Mouse (Mus musculus) heart, postnatal 25 days (tissue): Measurements from ENCODE around the gene Stx6. TPM values are rescaled to one million over a fixed set of nuclear protein-coding genes. Genes with fewer than 3 reads are reported as not detected.
A peak's percentile ranks its signal among the peaks of the same experiment; 100 is the strongest.

Source experiments
- DNase-seq: peaks from one replicate; pipeline ENCODE4 v3.0.0; 2022; ENCODE audit warnings: low spot score
- intact Hi-C: fragments of 180-260 bp; cut with DNase I; formaldehyde crosslinking; loops from one replicate; pipeline ENCODE4 v1.15.1; 2025
- total RNA-seq, 2 experiments: library from RNA; stranded (reverse); gene quantifications; 2 replicates each; pipeline ENCODE4 v1.2.3; 2021

Stx6 gene
- total RNA-seq, 2 experiments from 2014 or later, result 25.2 to 26.5 TPM

DNA sequence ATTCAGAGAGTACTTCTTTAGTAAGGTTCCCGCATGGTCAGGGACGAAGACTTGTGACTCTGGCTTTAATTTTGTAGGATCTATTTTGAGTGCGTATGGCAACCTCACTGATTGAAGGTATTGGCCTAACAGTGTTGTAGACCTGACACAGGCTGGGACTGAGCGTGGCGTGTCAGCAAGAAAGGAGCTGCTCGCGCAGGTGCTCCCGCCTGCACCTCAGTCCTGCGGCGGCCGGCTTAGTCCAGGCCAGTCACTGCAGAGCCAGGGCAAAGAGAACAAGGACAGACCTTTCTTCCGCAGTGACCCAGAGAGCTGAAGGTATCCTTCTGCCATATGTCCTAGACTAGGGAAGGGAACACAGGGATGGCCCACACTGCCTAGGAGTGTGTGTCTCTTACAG lies 45.4 kb downstream of the Stx6 start:
- DNase-seq, result no peak
- intact Hi-C loops, result no loop called here

DNA sequence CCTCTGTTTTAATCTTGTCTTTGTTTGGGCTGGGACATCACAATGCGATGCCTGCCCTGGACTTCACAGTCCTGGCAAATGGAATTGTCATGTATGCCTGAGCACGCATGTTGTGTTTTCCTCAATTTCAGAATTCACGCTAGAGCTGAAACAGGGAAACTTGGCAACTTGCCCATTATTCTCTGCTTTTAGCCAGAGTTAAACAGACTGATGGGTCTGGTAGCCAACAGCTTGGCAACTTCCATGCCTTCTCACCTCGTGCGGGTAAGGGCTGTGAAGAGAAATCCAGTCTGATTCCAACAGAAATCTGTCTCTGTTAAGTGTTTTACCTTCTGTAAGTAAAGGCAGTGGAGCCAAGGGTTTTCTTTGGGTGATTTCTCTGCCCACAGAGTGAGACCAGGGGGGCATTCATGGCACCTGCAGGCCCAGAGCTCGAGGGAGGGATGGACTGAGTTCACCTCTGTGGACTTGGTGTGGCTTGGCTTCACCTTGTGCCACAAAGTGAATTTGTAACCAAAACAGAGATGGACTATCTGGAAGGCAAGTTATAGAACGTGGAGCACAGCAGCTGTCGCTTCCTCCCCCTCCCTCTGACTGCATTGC lies 46.1 kb downstream of the Stx6 start:
- intact Hi-C loops, result no loop called here
- DNase-seq, result no peak

DNA sequence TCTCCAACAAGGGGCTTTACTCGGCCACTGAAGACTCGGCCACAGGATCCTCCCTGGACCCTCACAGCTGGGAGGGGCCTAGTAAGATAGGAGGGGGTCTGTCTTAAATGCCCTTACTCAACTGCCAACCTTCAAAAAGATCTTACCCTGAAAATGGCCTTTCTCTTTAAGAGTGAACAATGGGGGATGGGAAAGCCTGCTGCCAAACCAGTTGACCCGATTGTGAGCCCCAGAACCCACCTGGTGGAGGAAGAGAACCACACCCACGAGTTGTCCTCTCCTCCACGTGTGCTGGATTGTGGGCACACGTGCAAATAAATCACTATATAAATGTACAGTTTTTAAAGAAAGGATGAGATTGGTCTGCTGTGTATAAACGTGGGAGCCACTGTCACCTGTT lies 46.8 kb downstream of the Stx6 start:
- DNase-seq, result no peak
- intact Hi-C loops, result no loop called here

DNA sequence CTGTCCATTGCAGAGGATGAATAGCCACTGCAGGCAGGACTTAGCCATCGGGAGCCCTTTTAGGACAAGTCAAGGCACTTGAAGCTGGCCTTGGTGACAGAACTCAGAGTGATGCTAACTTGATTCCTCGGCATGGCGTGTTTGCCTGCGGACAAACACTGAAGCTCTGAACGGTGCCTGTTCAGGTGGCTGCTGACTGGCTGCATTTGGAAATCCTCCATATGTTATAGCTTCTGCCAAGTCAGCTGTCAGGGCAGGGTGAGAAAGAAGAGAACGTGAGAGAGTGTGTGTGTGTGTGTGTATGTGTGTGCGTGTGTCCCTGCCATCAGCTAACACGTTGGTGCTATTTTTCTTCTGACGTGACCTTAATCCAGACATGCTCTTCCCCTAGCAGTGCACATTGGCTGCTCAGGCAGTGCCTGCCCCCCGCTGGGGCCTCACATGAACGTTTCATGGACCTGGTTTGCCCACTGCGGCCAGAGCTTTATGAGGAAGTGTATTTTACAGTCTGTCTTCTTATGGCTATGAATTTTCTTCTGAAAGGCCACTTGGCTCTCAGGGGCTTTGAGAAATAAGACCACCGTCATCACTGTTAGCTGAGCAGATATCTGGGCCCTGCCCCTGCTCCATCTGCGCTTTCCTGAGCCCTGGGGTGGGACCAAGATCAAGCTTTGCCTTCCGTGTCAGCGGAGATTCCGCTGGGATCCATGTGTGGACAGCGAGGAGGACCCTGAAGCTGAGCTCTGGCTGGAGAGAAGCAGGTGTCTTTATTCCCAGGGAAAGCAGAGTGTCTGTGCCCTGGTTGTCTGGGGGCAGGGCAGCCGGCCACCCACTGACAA lies 47.5 kb downstream of the Stx6 start:
- intact Hi-C loops, result no loop called here
- DNase-seq, result no peak

- intact Hi-C loops, result no loop called here
These were observed 49.3 kb downstream of the Stx6 start for GRCm38 (mm10) chr1:155207859-155208258.

DNA sequence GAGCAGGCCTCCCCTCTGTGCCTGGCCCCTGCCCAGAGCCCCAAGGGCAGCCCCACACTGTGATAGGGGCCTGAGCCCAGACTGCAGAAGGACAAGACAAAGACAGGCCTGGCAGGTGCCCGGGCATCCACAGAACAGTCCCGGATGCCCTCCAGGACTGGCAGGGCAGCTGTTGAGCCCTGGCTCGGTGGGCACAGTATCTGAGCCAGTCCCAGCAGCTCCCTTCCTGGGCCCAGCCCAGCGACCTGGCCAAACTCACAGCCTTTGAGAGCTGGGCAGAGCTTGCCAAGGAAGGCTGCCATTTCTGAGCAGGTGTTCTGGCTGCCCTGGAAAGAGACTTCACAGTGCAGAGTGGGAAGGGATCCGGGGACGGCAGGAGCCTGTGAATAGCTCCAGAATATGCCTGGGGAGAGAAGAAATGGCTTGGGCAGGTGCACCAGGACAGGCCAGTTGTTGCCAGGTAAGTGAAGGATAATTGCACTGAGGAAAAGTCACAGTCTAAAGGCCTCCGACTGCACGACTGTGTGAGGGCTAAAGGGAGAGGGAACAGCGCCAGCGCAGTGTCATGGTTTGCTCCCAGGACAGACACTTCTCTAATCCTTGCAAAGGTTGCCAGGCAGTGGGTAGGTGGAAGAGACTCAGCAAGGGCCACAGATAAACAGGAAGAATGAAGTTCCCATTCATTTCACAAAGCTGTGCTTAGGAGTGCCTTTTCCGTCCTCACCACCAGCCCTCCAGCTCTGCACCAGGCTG lies 51.7 kb downstream of the Stx6 start:
- DNase-seq, result peak; percentile 40
- intact Hi-C loops, result no loop called here

More at GRCm38 (mm10) chr1:155207859-155208258, 49.3 kb downstream of the Stx6 start:
- DNase-seq, result no peak

GRCm38 (mm10) chr1:155211017-155211416 lies 52.5 kb downstream of the Stx6 start:
- DNase-seq, result no peak
- intact Hi-C loops, result no loop called here

GRCm38 (mm10) chr1:155212081-155212480 lies 53.6 kb downstream of the Stx6 start:
- intact Hi-C loops, result no loop called here
- no peak for DNase-seq

- intact Hi-C loops, result no loop called here
- no peak for DNase-seq
These were observed 54.0 kb downstream of the Stx6 start for GRCm38 (mm10) chr1:155212493-155212892.

DNA sequence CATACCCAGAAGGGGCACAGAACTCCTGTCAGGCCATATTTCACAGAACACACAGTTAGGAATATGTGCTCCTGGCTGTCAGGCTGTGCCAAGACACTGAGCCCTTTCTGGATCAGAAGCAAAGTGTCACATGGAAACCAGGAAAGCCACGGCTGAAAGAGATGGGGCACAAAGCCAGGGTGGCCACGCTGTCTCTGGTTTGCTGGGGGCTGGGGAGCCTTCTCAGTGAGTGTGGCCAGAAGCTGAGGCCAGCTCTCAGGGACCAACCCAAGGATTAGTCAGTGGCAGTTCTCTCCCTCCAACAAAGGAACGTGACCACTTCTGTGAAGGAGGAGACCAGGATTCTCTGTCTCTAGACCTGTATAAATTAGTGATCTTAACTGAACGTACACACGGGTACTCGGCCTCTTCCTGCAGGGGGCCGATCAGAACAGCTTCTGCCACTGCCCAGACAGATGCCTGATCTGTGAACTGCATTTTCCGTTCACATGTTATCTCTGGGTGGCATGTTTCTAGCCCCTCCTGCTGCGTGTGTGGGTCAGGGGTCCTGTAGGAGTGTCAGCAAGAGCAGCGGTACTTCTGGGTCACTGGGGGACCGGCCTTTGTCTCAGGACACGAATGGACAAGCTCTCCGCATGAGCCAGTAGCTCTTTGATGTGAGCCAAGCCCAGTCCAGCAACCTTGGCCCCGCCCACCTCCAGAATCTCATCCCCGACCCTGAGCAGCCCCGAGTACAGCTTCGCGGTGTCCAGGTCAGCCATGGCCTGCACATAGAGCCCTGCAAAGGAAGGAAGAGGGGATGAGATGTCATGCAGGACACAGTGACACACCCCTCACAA lies 54.6 kb downstream of the Stx6 start:
- DNase-seq, result no peak
- intact Hi-C loops, result no loop called here

GRCm38 (mm10) chr1:155213912-155214311 lies 55.4 kb downstream of the Stx6 start:
- intact Hi-C loops, result no loop called here
- DNase-seq, result no peak

DNA sequence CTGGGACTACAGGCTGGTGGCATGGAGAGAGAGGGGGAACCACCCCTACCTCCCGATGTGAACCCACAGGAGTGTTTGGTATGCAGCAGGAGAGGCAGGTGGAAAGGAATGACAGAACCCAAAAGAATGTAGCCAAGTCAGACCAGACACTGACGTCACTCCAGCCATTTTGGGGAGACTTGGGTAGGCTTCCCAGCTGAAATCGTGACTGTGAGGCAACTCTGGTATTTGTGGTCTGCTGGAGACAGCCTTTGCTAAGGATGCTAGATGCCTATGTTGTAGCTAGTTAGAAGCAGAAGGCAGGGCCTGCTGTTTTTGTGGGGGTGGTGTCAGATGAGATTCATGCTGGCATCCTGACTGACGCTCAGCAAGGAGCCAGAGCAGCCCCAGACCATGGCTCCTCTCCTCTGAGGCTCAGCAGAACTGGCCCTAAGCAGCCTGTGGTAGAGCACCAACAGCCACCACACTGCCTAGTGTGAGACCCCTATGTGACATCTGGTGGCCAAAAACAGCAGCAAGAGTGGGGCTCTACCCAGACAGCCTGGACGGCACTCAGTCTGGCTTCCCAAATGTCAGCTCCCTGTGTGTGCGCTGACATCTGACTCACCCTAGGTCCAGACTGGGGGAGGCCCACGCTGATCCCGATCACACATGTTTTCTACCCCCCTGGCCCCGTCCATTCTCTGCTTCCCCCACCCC lies 56.7 kb downstream of the Stx6 start:
- no peak for DNase-seq
- intact Hi-C loops, result loop anchor here (5.0 kb wide), 1 partner anchor 73 kb away; no protein-coding TSS in a partner anchor

GRCm38 (mm10) chr1:155216313-155216712 lies 57.8 kb downstream of the Stx6 start:
- DNase-seq, result no peak
- intact Hi-C loops, result loop anchor here (5.0 kb wide), 1 partner anchor 74 kb away; no protein-coding TSS in a partner anchor

- DNase-seq, result no peak
- intact Hi-C loops, result loop anchor here (5.0 kb wide), 1 partner anchor 75 kb away; no protein-coding TSS in a partner anchor
These were observed 58.3 kb downstream of the Stx6 start for GRCm38 (mm10) chr1:155216844-155217243.

DNA sequence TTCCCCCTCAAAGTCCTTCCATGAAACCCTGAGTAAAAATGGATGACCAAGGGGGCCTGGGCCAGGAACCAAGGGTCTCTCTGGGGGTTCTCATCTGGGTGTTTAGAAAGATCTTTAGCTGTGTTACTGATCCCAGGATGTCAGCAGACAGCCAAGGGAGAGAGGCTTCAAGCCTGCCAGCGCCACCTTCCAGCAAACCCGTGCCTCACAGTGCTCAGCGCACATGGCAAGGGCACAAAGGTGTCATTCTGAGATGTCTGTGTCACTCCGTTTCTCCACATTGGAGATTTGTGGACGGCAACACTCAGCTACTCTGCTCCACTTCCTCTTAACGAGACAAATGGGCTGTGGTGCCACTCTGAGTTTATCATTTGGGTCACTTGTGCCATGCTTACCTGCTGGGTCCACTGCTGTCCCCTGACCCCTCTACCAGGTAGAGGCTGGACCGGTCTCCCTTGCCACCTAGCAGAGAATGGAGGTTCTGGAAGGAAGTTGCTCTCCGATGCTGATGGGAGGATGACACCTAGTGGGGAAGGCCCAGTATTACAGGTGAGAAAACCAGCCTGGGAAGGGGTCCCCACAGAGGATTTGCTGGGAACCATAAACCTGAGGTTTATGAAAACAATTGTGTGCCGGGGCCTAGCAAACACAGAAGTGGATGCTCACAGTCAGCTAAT lies 59.5 kb downstream of the Stx6 start:
- intact Hi-C loops, result loop anchor here (1.0 to 5.0 kb wide), 3 partner anchors 63 to 192 kb away; no protein-coding TSS in a partner anchor
- DNase-seq, result no peak

DNA sequence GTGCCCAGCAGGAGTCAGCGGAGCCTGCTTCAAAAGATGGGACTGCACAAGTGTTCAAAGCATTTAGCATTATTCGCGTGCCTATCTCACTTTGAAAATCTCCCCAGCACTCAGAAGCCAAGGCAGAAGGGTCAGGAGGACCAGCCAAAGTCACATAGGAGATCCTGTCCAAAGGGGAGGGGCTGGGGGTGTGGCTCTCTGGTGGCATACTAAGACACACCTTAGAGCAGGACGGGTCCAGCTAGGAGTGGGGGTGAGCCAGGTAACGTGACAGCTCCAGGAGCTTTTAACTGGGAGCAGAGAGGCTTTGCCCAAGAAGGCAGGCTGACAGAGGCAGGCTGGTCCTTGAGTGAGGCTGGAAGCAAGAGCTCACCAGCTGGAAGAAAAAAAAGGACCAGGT lies 60.4 kb downstream of the Stx6 start:
- intact Hi-C loops, result loop anchor here (1.0 to 5.0 kb wide), 4 partner anchors 62 to 193 kb away; no protein-coding TSS in a partner anchor
- no peak for DNase-seq

- intact Hi-C loops, result no loop called here
- no peak for DNase-seq
These were observed 63.7 kb downstream of the Stx6 start for GRCm38 (mm10) chr1:155222101-155222669.

DNA sequence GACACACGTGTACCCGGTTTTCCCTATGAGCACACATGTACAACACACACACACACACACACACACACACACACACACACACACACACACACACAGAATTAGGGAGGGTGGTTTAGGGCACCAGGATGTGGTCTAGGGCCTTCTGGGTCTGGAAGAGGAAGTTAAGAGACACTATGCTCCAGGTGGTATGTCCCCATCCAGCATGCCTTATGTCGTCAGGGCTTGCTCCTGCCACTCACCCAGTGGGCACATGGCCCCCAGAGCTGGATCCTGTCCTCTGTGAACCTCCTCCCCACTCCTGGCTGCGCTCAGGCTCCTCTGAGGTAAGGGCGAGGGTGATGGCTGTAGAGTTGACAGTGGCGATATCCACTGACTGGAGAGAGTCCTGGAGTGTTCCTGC lies 64.5 kb downstream of the Stx6 start:
- no peak for DNase-seq
- intact Hi-C loops, result no loop called here
